Mouse (Mus musculus) embryo, embryonic 10 days (tissue): ENCODE measurements at regions not wholly inside any gene's neighbourhood (a gene's known extent, or its start where the extent isn't known, plus 50 kb on each side); places are given as distances from the start of the nearest gene placed in this dataset.
"Not testable (repeated sequence)": the region's sequence is repeated elsewhere in the genome, so short reads cannot be mapped to it uniquely, and the experiment has no call there.

Experiments
- DNase-seq: peaks from one replicate; pipeline ENCODE4 v3.0.0-alpha.2; 2015; ENCODE audit warnings: low spot score

DNA sequence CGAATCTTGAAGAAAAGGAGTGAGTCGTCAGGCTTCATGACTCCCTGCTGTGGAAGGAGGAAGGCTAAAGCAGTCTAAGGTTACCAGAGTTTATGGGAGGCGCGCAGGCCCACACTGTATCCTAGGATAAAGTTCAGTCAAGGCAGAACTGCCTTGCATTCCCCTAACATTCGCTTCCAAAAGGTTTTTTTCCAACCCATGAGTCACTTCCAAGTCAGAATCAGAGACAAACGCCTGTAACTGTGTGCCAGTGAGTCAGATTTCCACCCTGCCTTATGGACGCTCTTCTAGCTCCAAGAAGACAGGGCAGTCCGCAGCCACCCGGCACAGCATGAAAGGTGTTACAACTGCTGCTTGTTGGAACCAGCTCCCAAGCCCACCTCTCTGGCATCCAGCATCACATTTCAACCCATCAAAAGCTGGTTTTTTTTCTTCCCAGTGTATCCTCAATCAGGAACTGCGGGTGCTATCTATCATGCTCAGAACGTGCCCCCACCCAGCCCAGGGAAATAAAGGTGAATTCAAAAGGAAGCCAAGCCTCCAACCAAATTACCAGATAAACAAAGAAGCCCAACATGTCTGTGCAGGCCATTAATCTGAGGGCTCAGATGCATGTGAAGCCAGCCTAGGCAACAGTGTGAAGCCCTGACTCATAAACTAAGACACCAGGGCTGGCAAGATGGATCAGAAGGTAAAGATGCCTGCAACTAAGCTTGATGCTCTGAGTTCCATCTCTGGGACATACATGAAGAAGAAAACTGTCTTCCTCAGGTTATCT is 138.2 kb upstream of the Tbl1xr1 start:
- peak; percentile 30 for DNase-seq

DNA sequence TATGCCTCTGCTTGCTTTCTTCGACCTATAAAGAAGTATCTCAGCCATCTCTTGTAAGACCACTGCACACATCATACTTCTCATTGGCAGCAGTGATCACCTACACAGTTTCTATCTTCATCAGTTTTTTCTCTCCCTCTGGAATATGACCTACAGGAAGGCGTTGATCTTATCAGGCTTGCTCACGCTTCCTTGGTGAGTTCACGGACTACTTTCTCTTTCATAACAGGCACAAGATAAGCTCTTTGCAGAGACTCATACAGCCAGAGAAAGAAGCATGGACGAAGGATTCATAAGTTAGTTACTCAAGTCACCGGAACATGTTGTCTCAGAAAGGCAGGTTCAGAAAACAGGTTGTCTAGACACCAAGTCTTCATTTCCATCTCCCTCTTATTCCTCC is 136.7 kb upstream of the Tbl1xr1 start:
- DNase-seq: no peak

DNA sequence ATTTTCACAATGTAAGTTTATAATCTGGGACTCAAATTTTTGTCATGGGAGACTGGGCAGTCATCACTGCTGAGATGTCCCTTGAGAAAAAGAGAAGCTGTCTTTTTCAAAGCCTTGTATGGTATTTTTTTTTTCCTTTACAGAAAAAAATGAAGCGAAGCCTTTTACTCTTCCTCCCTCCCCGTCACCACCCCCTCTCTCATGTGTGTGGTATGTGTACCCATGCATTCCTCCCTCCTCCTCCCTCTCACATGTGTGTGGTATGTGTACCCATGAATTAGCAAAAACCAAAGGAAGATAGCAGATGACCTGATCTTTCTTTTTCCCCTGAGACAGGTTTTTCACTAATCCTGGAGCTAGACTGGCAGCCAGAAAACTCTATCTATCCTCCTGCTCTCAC is 134.9 kb upstream of the Tbl1xr1 start:
- no peak for DNase-seq

DNA sequence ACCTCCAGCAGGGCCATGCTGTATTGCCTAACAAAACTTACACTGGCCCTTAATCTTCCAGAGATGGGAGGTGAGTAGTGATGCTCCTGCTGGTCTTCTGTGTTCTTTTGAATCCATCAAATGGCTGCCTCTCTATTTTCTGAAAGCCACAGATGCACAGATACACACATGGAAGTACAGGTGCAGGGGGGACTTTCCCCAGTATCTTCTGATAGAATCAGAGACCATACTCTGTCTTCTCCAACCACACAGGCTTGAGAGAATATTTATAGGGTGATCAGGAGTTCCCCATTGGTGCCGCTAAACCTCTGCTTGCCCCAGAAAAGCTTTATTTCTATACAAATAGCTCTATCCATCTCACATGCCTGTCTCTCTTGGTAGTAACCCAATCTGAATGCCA is 133.5 kb upstream of the Tbl1xr1 start:
- no peak for DNase-seq

DNA sequence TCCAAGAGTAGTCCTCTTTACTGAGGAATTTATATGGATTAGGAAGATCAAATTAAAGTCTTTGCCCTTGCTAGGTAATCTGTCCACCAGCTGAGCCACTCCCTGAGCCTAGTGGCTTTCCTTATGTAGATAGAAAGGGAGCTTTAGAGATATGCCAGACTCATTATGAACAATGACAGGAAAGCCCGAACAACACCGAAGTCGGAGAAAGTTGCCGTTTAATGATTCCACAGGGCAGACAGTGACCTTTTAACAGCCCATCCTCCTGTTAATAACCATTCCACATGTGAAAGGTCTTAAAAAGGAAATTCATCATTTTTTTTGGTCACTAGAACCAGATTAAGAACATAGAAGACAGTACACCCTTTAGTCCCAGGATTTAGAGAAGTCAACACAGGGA is 130.7 kb upstream of the Tbl1xr1 start:
- DNase-seq: no peak

DNA sequence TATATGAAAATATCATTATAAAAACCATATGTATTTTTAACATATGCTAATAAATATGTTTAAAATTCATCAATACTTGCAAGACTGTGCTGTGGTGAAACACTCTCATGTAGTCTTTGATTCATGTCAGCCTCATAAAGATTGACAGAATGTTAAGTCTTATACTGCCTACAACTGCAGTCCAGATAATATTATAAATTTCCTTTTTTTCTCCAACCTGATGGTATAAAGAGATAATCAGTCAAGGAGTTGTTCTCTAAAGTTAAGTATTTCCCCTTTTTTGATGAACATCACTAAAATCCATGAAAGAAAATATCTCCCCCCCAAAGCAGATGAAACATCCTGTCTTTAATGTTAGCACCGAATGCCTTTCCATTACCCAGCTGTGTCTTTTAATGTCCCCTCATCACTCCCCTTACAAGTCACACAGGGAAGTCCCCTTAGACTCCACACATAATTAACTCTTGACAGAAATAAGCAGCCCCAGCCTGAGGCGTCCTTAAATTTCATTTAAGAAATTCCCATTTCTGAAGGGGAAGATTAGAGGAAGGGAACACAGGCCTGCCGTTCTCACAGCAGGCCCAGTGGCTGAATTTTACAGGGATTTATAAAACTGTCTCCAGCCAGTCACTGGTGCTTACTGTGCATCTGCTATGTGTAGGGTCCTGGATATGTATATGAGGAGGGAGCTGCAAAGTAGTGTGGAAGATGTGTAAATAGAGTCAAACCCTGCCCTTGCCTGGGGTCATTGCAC is 129.0 kb upstream of the Tbl1xr1 start:
- DNase-seq: peak; percentile 48

DNA sequence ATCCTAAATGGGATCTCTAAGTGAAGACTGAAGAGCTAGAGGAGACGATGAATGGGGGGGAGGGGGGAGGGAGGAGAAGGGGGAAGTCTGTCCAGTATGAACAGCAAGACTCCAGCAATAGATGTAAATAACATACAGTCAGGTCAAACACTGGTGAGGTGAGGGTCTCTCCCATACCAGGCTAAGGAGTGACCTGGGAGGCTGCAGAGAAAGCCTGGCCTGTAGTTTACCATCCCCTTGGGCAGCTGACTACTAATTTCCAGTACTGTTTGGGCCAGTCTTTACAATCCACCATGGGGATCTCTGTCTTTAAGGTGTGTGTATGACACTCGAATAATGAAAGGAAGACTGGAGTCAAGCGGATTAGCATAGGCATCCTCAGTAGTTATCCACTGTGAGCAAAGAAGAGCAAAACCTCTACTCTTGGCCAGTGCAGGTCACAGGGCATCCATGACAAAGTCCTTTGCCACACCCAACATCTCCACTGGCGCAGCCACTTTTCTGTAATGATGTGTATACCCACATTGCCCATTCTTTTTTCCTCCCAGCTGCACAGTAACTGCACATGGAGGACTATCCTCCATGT is 128.3 kb upstream of the Tbl1xr1 start:
- DNase-seq: no peak

DNA sequence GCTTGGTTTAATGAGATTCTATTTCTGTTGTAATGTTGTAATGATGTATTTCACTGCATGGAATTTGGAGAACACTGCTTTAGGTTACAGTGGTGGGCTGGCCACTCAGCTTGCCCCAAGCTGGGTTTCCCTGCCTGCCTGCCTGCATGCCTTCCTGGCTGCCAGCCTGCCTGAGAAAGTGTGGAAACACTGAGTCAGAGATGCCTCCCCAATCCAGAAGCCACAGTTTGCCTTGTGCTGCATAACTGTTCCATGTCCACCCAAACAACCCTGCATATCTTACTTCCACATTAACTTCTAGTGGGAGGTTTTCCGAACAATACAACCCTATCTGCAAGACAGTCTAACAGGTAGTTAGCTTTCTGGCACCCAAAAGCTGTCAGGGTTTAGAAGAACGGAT is 127.0 kb upstream of the Tbl1xr1 start:
- DNase-seq: no peak

DNA sequence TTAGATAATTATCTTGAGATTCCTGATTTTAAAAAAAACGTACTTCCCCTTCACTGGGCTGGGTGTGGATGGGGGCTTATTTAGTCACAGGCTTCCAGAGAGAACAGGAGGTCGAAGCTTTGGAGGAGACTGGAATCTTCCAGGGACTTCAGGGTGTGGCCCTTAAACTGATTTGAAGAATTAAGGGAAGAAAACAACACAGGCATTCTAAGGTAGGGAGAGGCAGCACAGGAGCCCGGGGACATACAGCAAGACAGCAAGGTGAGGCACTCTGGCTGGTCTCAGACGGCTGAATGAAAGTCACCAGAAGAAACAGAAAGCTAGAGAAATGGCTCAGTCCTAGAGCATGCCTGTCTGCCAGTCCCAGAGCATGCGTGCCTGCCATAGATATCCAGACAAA is 125.9 kb upstream of the Tbl1xr1 start:
- no peak for DNase-seq

DNA sequence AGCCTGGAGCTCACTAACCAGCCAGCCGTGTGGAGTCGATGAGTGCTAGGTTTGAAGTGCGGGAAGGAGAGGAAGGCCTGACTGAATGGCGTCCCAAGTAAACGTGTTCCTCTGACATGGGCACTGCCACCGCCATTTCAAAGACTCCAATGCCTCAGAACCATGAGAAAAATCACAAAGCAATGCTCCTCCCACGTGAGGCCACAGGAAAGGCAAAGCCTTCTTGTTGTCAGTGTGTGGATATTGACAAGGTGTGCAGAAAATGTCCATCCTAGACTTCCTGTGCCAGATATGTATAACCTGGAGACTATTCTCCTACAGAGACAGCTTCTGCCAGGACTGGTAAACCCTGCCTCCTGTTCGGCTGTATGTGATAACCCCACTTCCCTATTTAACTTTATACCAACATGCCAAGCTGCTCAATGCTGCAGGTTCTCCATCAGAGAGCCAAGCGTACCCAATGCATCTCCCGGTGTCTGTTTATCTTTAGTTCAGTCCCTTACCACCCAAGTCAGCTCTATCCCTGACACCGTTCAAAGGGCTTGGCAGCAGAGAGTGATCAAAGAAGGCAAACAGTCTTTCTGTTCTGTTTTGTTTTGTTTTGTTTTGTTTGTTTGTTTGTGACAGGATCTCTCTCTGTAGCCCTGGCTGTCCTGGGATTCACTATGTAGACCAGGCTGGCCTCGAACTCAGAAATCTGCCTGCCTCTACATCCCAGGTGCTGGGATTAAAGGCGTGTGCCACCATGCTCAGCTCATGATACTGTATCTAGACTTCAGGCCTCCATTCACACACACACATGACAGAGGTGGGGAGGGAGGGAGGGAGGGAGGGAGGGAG is 124.8 kb upstream of the Tbl1xr1 start:
- no peak for DNase-seq

DNA sequence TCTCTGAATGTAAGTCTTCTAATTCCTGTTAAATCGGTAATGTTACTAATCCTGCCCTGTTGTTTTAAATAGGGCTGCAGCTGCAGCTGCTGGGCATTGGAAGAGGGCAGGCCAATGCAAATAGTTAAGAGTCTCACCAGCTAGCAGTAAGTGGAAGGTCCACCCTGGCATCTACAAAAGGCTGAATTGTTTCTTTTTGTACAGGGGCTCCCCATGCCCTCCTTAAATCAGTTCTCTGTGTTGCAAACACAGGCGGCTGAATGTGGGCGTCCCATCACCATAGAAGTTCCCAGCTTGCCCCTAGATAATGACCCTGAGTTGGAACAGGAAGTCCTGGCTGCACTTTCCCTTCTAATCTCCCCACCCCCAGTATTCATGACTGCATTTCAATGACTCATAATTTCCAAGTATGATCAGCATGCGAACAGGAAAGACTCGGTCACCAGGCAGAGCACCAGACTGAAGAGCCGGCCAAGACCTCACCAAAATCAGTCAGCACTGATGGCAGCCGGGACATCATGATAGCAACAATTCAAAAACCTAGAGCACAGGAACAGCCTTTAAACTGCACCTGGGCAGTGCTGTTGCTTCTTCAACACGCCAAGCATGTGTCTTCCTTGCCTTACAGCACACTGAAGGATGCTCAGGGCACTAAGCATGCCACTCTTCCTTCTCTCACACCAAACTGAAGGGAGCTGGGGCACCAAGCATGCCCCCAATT is 123.6 kb upstream of the Tbl1xr1 start:
- DNase-seq: no peak

DNA sequence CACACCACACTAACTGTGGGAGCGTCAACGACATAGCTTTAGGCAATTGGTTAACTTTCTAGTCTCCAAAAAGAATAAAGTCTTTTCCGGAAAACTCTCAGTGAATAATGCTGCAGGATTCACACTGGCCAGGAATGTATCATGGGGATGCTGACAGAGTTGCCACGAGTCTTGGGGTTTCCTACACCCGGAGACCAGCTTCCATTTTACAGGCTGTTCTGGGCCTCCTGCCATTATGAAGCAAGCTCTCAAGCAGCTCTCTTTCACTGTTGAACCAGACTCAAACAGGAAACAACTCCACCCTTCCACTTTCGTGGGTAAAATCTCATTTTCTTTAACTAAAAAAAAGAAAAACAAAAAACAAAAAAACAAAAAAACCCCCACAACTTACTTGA is 123.0 kb upstream of the Tbl1xr1 start:
- no peak for DNase-seq

DNA sequence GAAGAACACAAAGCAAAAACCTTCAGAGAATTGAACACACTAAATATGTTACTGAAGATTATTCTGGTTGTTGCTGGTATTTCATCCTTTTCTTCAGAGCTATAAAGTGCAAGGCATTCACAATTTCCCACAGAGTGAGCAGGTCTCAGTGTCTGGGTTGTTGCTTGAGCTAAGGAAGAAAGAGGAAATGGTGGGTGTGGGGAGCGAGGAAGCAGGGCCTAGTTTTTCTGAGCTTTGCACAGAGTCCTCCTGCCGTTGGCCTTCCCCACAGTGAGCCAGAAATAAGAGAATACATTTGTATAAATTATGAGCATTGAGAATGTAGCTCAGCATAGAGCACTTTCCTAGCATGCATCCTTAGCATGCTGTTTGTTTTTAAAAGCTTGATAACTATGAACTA is 120.8 kb upstream of the Tbl1xr1 start:
- DNase-seq: no peak

DNA sequence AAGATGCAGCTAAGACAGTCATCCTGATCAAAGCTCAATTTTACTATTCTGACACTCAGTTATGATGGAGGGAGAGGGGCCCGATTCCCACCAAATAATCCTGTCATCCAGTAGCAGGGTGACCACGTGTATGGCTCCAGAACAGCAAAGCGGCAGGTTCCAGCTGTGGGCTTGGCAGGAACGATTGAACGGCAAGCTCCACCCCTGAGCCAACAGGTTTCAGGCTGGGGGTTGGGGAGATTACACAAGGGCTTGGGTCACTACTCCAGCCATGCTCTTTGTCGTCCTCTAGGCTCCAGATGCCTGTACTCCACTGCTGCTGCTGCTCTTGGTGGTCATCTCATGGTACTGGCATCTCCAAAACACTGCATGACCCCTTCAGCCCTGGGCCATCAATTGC is 119.3 kb upstream of the Tbl1xr1 start:
- DNase-seq: not testable (repeated sequence)

DNA sequence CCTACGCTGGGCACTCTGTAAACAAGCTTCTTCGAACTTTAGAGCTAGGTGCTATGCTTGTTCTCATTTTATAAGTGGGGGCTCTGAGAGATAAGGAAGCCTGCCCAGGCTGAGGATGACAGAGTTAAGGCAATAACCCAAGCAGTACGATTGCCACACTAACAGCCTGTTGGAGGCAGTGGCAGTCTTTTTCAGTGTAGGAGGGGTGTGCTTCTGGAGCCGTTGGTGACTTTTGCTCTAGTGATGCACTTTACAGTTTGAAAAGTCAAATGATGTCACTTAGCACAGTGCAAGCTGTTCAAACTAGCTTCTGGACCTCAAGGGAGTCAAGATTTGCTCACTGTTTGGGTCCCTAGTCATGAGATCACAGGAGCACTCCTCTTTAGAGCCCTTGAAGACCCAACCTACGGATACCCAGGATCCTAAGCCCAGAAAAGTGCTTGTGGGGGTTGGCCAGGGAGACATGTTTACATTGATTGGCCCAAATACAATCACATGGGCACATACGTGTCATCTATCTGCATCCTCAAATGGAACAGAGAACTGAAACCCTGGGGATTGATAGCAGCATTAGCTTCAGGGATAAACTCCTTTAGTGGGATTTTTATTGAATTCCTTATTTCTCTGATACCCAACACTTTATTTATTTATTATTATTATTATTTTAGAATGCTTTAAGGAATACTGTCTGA is 117.7 kb upstream of the Tbl1xr1 start:
- no peak for DNase-seq

DNA sequence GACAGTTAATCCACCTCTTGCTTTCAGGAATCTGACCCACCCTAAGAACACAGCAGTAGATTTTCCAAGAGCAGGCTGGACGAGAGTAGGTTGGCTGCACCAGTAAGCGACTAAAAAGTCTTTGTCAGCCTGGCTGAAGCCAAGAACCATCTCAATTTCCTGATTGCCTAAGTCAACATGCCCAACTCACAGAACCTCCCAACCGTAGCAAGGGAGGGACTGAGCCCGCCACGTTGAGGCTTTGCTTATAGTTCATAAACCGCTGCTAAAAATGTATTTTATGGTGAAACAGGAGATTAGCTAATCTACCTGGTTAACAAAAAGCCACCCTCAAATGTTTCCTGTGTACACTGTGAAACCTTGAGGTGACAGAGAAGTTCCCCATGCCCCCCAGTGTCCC is 115.4 kb upstream of the Tbl1xr1 start:
- DNase-seq: no peak

DNA sequence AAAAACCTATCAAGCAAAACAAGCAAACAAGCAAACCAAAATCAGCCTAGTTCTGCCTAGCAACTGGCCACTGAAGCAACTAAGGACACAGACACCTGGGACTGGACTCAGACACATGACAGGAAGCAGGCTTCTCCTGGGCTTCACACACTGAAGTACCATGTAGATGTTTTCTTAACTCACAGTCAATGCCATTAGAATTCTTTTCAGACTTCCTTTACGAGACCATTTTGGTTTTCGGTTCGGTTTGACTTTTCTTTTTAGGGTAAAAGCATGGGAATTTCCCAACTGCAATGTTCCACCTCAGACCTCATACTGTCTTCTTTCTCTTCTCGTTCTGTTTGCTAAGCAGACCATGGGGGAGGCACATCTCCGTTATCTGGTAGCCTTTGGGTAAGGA is 114.7 kb upstream of the Tbl1xr1 start:
- DNase-seq: no peak

DNA sequence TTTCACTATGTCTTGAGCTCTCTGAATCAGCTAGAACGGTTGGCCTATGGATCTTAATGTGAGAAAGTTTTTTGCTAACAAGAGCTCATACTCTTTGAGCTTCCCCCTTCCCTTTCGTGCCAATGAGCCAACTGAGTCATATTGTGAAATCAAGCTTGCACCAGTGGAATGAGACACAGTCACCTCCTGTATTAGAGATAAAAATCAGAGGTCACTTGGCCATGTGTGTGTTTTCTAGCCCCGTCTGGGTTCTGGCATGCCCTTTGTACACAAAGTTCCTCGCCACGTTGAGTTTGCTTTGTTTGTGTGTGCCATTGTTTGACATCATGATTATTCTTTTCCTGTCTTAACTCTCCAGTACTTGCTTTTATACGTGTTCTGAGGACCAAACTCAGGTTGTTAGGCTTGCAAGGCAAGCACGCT is 114.1 kb upstream of the Tbl1xr1 start:
- DNase-seq: no peak

DNA sequence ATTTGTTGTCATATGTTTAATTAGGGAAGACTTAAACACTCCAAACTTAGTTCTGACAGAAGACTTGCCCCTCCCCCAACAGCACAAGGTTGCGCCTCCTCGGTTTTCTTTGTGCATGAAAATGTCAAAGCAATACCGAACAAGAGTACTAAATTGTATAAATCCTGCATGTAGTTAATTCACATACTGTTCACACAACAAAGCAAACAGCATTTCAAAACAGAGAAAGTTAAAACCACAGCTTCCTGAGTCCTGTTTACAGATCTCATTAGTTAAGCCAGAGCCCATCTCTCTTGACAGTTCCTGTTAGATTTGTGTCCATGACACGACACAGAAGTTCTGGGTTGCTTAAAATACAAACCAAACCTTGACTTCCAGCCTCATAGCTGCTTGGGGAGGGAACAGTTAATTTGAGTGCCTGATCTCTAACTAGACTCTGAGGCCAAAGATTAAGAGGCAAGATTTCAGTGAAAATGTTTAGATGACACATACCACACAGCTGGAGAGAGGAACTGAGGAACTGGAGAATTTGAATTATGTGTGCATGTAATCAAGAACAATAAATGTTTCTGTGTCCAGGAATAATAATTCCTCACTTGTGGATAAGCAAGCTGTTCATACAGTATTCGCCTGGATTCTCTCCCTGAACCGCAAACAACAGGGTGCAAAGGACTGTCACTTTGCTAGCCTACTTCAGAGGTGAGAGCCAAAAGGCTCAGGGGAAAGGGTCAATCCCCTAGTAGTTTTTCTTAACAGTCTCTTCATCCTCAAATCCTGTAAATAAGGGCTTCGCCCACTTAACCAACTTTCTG is 113.3 kb upstream of the Tbl1xr1 start:
- peak; percentile 39 for DNase-seq

DNA sequence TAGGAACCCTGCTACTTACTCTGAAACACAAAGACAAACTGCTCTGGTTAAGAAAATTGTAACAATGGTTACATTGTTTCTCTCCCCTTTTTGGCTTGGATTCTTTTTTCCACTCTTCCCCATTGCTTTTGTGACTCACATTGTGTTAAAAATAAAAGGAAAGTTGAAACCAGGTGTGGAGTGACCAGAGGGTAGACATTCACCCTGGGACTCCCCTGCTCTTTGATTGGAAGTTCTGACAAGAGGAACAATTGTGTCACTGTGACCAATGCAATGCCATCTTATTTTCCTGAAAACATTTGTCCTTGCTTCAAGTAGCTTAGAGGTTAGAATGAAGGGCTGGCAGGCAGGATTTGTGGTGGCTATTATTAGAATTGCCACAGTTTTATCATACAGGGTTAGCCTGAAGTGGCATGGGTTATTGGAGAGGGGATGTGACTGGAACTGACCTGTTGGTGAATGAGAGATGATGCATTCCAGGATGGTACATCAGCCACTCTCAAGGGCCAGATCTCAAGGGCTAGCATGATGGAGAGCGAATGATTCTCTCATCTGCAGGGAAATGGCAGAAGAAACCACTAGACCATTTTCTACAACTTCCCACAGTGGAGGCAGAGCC is 112.6 kb upstream of the Tbl1xr1 start:
- DNase-seq: no peak
